Mouse (Mus musculus): Measurements from ENCODE around the gene Pld1. TPM values are rescaled to one million over a fixed set of nuclear protein-coding genes. Genes with fewer than 3 reads are reported as not detected.

Pld1 gene
- polyA plus RNA-seq, 1 experiment from 2014 or later: 2.2 TPM

- Histone ChIP-seq H3K9me3 (replicated peaks) (no peaks in the 10 kb centered on the region), H3K4me1 (peaks cover 3% of the 10 kb centered on the region; the same call in 1 of the 2 replicates), H3K36me3 (no peaks in the 10 kb centered on the region), H3K27me3 (ENCODE audit: low read depth, poor library complexity, severe bottlenecking) (no peaks in the 10 kb centered on the region), H3K4me3 (no peak overlapping the region), H3K27ac (replicated peaks) (no peak overlapping the region)
- WGBS: 93% methylated on average over 2 of the region's 2 CpGs
- DNase-seq (ENCODE audit: low spot score): no peak
These were observed 12.2 kb downstream of the Pld1 start for GRCm38 (mm10) chr3:27950726-27951125.

- H3K36me3 ChIP-seq: no peaks in the 10 kb centered on the region
- WGBS: 89% methylated on average over 4 of the region's 4 CpGs
- no peaks in the 10 kb centered on the region for H3K27me3 ChIP-seq (ENCODE audit: low read depth, poor library complexity, severe bottlenecking)
- DNase-seq (ENCODE audit: low spot score): no peak
- H3K4me3 ChIP-seq: no peak overlapping the region
- no peaks in the 10 kb centered on the region for H3K9me3 ChIP-seq (replicated peaks)
- no peak overlapping the region for H3K27ac ChIP-seq (replicated peaks)
- H3K4me1 ChIP-seq: peaks cover 3% of the 10 kb centered on the region; the same call in 1 of the 2 replicates
These were observed 13.2 kb downstream of the Pld1 start for GRCm38 (mm10) chr3:27951721-27952120.

- no peak for DNase-seq (ENCODE audit: low spot score)
- WGBS: 83% methylated on average over 1 of the region's 1 CpGs
- Histone ChIP-seq H3K27me3 (ENCODE audit: low read depth, poor library complexity, severe bottlenecking) (no peaks in the 10 kb centered on the region), H3K36me3 (no peaks in the 10 kb centered on the region), H3K4me3 (no peak overlapping the region), H3K4me1 (no peaks in the 10 kb centered on the region), H3K9me3 (replicated peaks) (no peaks in the 10 kb centered on the region), H3K27ac (replicated peaks) (no peak overlapping the region)
These were observed 17.5 kb downstream of the Pld1 start for GRCm38 (mm10) chr3:27956006-27956405.

DNA sequence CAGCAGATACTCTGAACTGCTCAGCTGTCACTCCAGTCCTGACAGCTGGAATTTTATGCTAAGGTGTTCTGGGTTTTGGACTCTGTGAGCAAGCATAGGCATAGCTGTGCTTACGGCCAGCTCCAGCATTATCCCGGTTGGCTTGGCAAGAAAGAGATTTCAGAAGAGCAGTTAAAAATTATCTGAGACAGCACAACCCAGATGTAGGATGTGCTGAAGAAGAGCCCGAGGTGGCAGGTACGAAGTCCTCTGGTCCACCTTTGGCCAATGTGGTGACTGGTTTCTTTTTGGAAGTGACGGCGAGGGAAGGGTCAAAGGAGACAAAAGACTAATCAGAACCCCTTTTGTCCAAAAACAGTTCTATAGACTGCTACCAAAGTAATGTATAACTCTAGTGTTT lies 20.7 kb downstream of the Pld1 start:
- Histone ChIP-seq H3K27ac (replicated peaks) (no peak overlapping the region), H3K4me3 (no peak overlapping the region), H3K9me3 (replicated peaks) (no peaks in the 10 kb centered on the region), H3K27me3 (ENCODE audit: low read depth, poor library complexity, severe bottlenecking) (no peaks in the 10 kb centered on the region), H3K36me3 (no peaks in the 10 kb centered on the region), H3K4me1 (peaks cover 12% of the 10 kb centered on the region)
- no peak for DNase-seq (ENCODE audit: low spot score)
- WGBS: 93% methylated on average over 6 of the region's 6 CpGs

- Histone ChIP-seq H3K4me1 (peaks cover 24% of the 10 kb centered on the region), H3K36me3 (no peaks in the 10 kb centered on the region), H3K27me3 (ENCODE audit: low read depth, poor library complexity, severe bottlenecking) (no peaks in the 10 kb centered on the region), H3K4me3 (no peak overlapping the region), H3K27ac (replicated peaks) (no peak overlapping the region), H3K9me3 (replicated peaks) (no peaks in the 10 kb centered on the region)
- 93% methylated on average over 3 of the region's 3 CpGs for WGBS
- no peak for DNase-seq (ENCODE audit: low spot score)
These were observed 22.7 kb downstream of the Pld1 start for GRCm38 (mm10) chr3:27961162-27961561.

DNA sequence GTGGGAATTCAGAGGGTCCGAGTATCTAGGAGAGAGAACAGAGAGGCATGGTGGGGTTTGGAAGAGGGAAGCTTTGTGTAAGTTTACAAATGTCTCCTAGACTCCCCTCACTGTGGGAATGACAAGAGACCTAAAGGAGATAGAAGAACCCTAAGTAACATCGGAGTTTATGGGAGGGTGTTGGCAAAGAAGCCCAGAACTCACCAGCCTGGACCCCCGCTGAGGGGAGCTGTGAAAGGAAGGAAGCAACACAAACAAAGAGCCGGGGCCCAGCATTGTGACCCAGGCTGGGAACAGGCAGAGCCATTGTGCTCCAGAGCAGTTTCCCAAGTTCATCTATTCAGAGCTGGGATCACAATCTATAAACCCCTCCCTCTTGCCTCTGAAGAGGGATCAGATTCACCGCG lies 25.3 kb downstream of the Pld1 start:
- H3K27ac ChIP-seq (replicated peaks): peak overlapping the region; percentile 77

DNA sequence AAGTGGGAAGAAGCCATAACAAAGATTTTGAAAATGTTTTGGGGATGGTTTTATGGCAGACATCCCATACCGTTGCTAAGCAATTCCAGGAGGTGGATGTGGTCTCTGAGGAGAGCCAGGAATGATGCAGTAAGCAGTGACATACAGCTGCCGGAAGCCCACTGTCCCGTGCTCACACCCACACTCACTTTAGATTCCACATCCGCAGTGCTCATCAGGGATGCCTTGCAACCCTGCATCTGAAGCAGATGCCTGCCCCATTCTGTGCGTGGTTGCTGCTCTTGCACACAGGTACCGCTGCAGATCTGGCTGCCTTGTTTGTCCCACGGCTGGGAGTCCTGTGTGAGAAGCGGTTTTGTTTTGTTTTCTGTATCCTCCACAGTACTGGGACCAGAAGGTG lies 30.2 kb downstream of the Pld1 start:
- Histone ChIP-seq H3K4me3 (no peak overlapping the region), H3K27ac (replicated peaks) (0 out of 2 replicates have a peak overlapping the region, but pooled peaks have one; percentile 42), H3K36me3 (no peaks in the 10 kb centered on the region), H3K4me1 (peaks cover 18% of the 10 kb centered on the region), H3K9me3 (replicated peaks) (no peaks in the 10 kb centered on the region), H3K27me3 (ENCODE audit: low read depth, poor library complexity, severe bottlenecking) (no peaks in the 10 kb centered on the region)
- DNase-seq (ENCODE audit: low spot score): no peak
- 90% methylated on average over 8 of the region's 8 CpGs for WGBS

More for the DNA sequence above, 25.3 kb downstream of the Pld1 start:
- H3K4me1 ChIP-seq: peaks cover 24% of the 10 kb centered on the region
- no peaks in the 10 kb centered on the region for H3K9me3 ChIP-seq (replicated peaks)
- no peak overlapping the region for H3K4me3 ChIP-seq
- DNase-seq (ENCODE audit: low spot score): peak; percentile 54
- WGBS: 21% methylated on average over 6 of the region's 6 CpGs
- no peaks in the 10 kb centered on the region for H3K27me3 ChIP-seq (ENCODE audit: low read depth, poor library complexity, severe bottlenecking)
- no peaks in the 10 kb centered on the region for H3K36me3 ChIP-seq

DNA sequence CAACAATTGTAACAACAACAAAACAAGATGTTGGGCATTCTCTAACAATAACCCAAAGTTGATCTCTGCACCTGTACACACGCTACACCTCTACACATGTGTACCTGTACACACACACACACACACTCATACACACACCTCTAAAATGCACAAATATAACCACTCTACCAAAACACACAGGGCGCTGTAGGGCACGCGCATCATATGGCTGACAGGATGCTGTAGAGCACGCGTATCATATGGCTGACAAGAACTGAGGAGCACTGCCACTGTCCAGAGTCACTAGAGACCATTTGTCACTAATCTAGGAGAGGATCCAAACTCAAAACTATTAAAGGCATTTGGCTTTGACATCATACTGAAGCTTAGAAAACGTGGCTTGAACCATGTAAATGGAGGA lies 35.4 kb downstream of the Pld1 start:
- Histone ChIP-seq H3K27me3 (ENCODE audit: low read depth, poor library complexity, severe bottlenecking) (no peaks in the 10 kb centered on the region), H3K9me3 (replicated peaks) (no peaks in the 10 kb centered on the region), H3K4me1 (peaks cover 13% of the 10 kb centered on the region; the same call in 1 of the 2 replicates), H3K27ac (replicated peaks) (no peak overlapping the region), H3K4me3 (no peak overlapping the region), H3K36me3 (no peaks in the 10 kb centered on the region)
- 93% methylated on average over 7 of the region's 7 CpGs for WGBS
- no peak for DNase-seq (ENCODE audit: low spot score)

DNA sequence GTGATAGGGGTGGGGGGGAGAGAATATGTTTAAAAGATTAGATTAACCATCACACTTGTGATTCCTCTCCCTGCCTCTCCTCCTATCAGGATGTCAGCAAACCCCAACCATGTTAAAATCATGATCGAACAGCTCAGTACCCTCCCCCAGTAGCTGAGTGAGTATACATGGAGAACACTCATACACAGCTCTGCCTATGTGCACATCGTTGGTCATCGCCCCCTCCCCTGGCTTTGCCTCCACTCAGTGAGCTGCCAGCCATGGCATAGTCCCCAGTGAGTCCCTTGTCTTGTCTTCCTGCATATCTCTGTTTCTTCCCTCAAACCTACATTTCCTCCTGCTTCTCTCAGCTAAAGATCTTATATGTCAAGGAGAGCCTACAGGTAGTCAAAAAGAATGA lies 36.5 kb downstream of the Pld1 start:
- H3K27ac ChIP-seq (replicated peaks): no peak overlapping the region
- H3K36me3 ChIP-seq: no peaks in the 10 kb centered on the region
- no peaks in the 10 kb centered on the region for H3K27me3 ChIP-seq (ENCODE audit: low read depth, poor library complexity, severe bottlenecking)
- no peak for DNase-seq (ENCODE audit: low spot score)
- H3K4me3 ChIP-seq: no peak overlapping the region
- WGBS: 89% methylated on average over 3 of the region's 3 CpGs
- peaks cover 13% of the 10 kb centered on the region; the same call in 1 of the 2 replicates for H3K4me1 ChIP-seq
- no peaks in the 10 kb centered on the region for H3K9me3 ChIP-seq (replicated peaks)

DNA sequence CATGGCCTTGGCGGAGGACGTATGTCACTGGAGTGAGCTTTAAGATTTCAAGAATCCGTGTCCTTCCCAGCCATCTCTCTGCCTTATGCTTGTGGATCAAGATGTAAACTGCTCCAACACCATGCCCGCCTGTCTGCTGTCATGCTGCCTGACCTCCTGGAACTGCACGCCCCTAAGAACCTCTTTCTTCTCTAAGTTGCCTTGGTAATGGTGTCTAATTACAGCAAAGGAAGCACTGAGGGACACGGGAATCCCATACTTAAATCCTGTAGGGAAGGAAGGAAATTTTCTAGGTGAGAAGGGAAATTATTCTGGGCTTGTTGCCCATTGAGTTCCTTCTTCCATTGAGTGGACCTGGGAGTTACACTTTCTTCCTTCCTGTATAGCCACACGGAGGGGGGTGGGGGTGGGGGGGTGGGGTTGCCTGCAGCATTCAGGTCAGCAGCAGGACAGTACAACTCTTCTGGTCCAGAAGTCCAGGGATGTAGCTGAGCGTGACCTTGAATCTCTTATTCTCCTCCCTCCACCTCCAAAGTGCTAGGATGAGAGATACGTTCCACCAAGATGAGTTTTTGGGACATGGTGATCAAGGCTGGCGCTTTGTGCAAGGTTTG lies 38.5 kb downstream of the Pld1 start:
- peaks cover 13% of the 10 kb centered on the region; the same call in 1 of the 2 replicates for H3K4me1 ChIP-seq
- 85% methylated on average over 10 of the region's 10 CpGs for WGBS

GRCm38 (mm10) chr3:27978030-27978723 lies 39.7 kb downstream of the Pld1 start:
- Histone ChIP-seq H3K36me3 (no peaks in the 10 kb centered on the region), H3K4me1 (peaks cover 13% of the 10 kb centered on the region; the same call in 1 of the 2 replicates), H3K9me3 (replicated peaks) (no peaks in the 10 kb centered on the region), H3K27ac (replicated peaks) (peak overlapping the region; percentile 46; the same call in 1 of the 2 replicates), H3K27me3 (ENCODE audit: low read depth, poor library complexity, severe bottlenecking) (no peaks in the 10 kb centered on the region), H3K4me3 (no peak overlapping the region)
- 74% methylated on average over 9 of the region's 9 CpGs for WGBS
- DNase-seq (ENCODE audit: low spot score): no peak

More for the DNA sequence above, 38.5 kb downstream of the Pld1 start:
- no peaks in the 10 kb centered on the region for H3K27me3 ChIP-seq (ENCODE audit: low read depth, poor library complexity, severe bottlenecking)
- no peak for DNase-seq (ENCODE audit: low spot score)
- no peaks in the 10 kb centered on the region for H3K36me3 ChIP-seq
- no peaks in the 10 kb centered on the region for H3K9me3 ChIP-seq (replicated peaks)
- H3K27ac ChIP-seq (replicated peaks): no peak overlapping the region
- no peak overlapping the region for H3K4me3 ChIP-seq

- Histone ChIP-seq H3K9me3 (replicated peaks) (no peaks in the 10 kb centered on the region), H3K4me1 (peaks cover 28% of the 10 kb centered on the region), H3K27ac (replicated peaks) (0 out of 2 replicates have a peak overlapping the region, but pooled peaks have one; percentile 9), H3K4me3 (no peak overlapping the region), H3K36me3 (no peaks in the 10 kb centered on the region), H3K27me3 (ENCODE audit: low read depth, poor library complexity, severe bottlenecking) (no peaks in the 10 kb centered on the region)
- 84% methylated on average over 4 of the region's 4 CpGs for WGBS
- DNase-seq (ENCODE audit: low spot score): no peak
These were observed 43.1 kb downstream of the Pld1 start for GRCm38 (mm10) chr3:27981591-27981990.

GRCm38 (mm10) chr3:27982436-27983017 lies 44.0 kb downstream of the Pld1 start:
- no peaks in the 10 kb centered on the region for H3K9me3 ChIP-seq (replicated peaks)
- H3K4me1 ChIP-seq: peaks cover 24% of the 10 kb centered on the region
- H3K4me3 ChIP-seq: no peak overlapping the region
- no peaks in the 10 kb centered on the region for H3K36me3 ChIP-seq
- no peaks in the 10 kb centered on the region for H3K27me3 ChIP-seq (ENCODE audit: low read depth, poor library complexity, severe bottlenecking)
- H3K27ac ChIP-seq (replicated peaks): no peak overlapping the region
- peak; percentile 56 for DNase-seq (ENCODE audit: low spot score)
- 49% methylated on average over 7 of the region's 7 CpGs for WGBS

Data from midbrain, embryonic 10.5 days (tissue).